Mouse (Mus musculus) limb, embryonic 15.5 days (tissue): ENCODE measurements around the gene Sin3b. TPM values are rescaled to one million over a fixed set of nuclear protein-coding genes. Genes with fewer than 3 reads are reported as not detected.

ENCODE experiments used
- ATAC-seq: fragments of 200-750 bp; cut with Nextera tagmentation; 2 replicates; pipeline ENCODE4 v1.8.0; 2017; ENCODE audit warnings: low read depth, moderate TSS enrichment; ENCODE audit not compliant: insufficient number of reproducible peaks, low FRiP score, low TSS enrichment
- H3K27ac ChIP-seq: fragments of 300-500 bp; sonication (generic); 2 replicates; pipeline ENCODE4 v1.5.1; 2015; ENCODE audit warnings: moderate library complexity, mild to moderate bottlenecking, inconsistent platforms
- H3K27me3 ChIP-seq: fragments of 300-500 bp; sonication (generic); 2 replicates; pipeline ENCODE4 v1.6.1; 2015; ENCODE audit warnings: inconsistent platforms
- H3K36me3 ChIP-seq: fragments of 300-500 bp; sonication (generic); 2 replicates; pipeline ENCODE4 v1.6.1; 2015; ENCODE audit warnings: inconsistent platforms
- H3K4me1 ChIP-seq: fragments of 300-500 bp; sonication (generic); 2 replicates; pipeline ENCODE4 v1.6.1; 2015; ENCODE audit warnings: inconsistent platforms
- H3K4me2 ChIP-seq: fragments of 300-500 bp; sonication (generic); 2 replicates; pipeline ENCODE4 v1.6.1; 2015; ENCODE audit warnings: mild to moderate bottlenecking, inconsistent platforms
- H3K4me3 ChIP-seq: fragments of 300-500 bp; sonication (generic); 2 replicates; pipeline ENCODE4 v1.5.1; 2015; ENCODE audit warnings: mild to moderate bottlenecking, inconsistent platforms
- H3K9ac ChIP-seq: fragments of 300-500 bp; sonication (generic); 2 replicates; pipeline ENCODE4 v1.6.1; 2015; ENCODE audit warnings: inconsistent platforms
- H3K9me3 ChIP-seq: fragments of 300-500 bp; sonication (generic); 2 replicates; pipeline ENCODE4 v1.6.1; 2016; ENCODE audit warnings: inconsistent platforms
- WGBS: fragments of 180-500 bp; shearing (Covaris S2); methylation state at CpG from one replicate; pipeline ENCODE4 v1.1.7; 2015; 5-methylcytosine and 5-hydroxymethylcytosine counted together
- polyA plus RNA-seq: library from polyadenylated mRNA; unstranded; fragments of >200 nt; fragmentation: Nextera tagmentation; extraction: Ambion mirVana; gene quantifications from 2 replicates; pipeline ENCODE4 v1.2.1, GENCODE M21; 2015

Sin3b gene
- polyA plus RNA-seq, 1 experiment from 2014 or later, result 153 TPM

DNA sequence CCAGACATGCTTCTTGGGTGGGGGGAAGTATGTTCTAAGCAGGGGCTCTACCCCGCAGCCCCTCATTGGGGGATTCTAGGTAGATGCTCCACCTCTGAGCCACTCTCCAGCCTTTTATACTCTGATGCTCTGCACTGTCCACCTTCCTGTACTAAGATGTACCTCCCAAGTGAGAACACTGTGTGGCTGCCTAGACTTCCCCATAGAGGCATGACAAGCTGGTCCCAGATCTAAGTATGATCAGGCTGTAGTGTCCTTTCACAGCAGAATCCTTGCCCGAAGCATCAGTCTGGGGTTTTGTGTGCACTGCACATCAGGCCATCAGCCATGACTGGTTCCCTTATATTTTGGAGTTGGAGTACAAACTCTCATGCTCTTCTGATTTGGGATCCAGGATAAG lies 32.9 kb downstream of the Sin3b start:
- H3K27me3 ChIP-seq, result no peaks in the 10 kb centered on the region
- H3K4me2 ChIP-seq, result no peak overlapping the region
- no peak for ATAC-seq
- H3K9me3 ChIP-seq, result no peaks in the 10 kb centered on the region
- no peaks in the 10 kb centered on the region for H3K4me1 ChIP-seq
- no peak overlapping the region for H3K27ac ChIP-seq
- H3K36me3 ChIP-seq, result peaks cover 82% of the 10 kb centered on the region
- no peak overlapping the region for H3K4me3 ChIP-seq
- 97% methylated on average over 2 of the region's 2 CpGs for WGBS
- no peak overlapping the region for H3K9ac ChIP-seq

DNA sequence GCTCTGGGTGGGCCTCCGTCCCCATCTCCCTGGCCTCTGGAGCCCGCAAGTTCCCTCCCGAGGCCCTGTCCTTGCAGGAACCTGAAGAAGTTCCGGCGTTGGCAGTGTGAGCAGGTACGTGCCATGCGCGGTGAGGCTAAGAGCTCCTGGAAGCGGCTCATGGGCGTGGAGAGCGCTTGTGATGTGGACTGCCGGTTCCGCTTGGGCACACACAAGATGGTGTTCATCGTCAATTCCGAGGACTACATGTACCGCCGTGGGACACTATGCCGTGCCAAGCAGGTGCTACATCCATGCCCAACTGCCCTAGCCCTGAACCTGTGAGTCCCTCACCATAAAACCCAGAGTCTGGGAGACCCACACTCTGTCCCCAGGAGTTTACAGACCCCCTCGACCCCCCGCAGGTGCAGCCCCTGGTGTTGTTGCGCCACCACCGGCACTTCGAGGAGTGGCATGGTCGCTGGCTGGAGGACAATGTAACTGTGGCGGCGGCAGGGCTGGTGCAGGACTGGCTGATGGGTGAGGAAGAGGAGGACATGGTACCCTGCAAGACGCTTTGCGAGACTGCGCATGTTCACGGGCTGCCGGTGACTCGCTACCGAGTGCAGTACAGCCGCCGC lies 33.8 kb downstream of the Sin3b start:
- Histone ChIP-seq H3K9ac (no peak overlapping the region), H3K4me1 (no peaks in the 10 kb centered on the region), H3K4me3 (no peak overlapping the region), H3K9me3 (no peaks in the 10 kb centered on the region), H3K27me3 (no peaks in the 10 kb centered on the region), H3K36me3 (peaks cover 74% of the 10 kb centered on the region), H3K27ac (no peak overlapping the region), H3K4me2 (no peak overlapping the region)
- ATAC-seq, result no peak
- WGBS, result 95% methylated on average over 35 of the region's 35 CpGs

DNA sequence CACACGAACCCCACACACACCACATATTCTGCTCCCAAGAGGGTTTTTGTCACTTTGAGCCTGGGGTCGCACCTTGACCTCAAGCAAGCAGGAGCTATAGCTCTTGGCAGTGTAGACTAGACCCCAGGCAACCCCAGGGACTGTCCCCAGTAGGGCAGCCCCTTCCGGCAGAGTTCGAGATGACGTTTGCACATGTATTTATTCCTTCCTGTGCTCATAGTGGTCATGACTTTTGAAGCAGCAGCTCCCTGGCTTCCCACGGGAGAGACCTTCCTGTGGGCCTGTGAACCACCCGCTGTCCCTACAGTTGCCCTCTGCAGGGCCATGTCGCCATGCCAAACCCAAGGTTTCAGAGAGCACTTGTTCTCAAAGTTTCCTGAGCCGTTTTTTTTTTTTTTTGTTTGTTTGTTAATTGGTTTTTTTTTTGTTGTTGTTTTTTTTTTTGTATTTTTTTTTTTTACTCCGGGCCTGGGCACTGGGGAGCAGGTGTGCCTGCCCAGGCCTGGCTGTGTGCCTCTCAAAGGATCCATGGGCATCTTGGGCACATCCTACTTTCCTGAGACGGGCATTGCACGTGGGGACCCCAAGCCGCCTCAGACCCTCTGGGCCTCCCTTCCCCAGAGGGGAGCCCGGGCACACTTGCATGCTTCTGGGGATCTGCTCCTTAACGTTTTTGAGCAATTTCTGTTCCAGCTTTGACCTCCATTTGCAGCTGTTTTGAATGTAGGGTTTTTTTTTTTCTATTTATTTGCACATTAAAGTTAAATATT lies 34.5 kb downstream of the Sin3b start:
- H3K27me3 ChIP-seq, result no peaks in the 10 kb centered on the region
- peaks cover 67% of the 10 kb centered on the region for H3K36me3 ChIP-seq
- H3K27ac ChIP-seq, result no peak overlapping the region
- no peak overlapping the region for H3K9ac ChIP-seq
- no peak overlapping the region for H3K4me3 ChIP-seq
- no peaks in the 10 kb centered on the region for H3K4me1 ChIP-seq
- 90% methylated on average over 15 of the region's 15 CpGs for WGBS
- H3K4me2 ChIP-seq, result no peak overlapping the region
- no peaks in the 10 kb centered on the region for H3K9me3 ChIP-seq
- ATAC-seq, result no peak

DNA sequence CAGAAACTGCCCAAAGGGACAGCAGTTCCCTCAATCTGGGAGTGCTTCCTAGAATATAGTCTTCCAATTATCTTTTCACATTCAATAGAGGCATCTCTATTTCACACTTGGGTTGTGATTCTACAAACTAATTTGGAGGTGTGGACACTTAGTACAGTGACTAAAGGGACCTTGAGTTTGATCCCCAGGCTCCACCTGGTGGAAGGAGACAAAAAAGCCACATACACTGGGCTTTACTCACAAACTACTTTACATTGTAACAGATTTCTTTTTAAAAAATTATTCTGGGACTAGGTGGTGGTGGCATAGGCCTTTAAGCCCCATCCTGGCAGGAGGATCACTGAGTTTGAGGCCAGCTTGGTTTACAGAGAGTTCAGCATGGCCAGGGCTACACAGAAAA lies 35.2 kb downstream of the Sin3b start:
- no peak overlapping the region for H3K4me2 ChIP-seq
- no peaks in the 10 kb centered on the region for H3K4me1 ChIP-seq
- no peaks in the 10 kb centered on the region for H3K27me3 ChIP-seq
- no peak overlapping the region for H3K4me3 ChIP-seq
- H3K36me3 ChIP-seq, result peaks cover 60% of the 10 kb centered on the region
- no peak overlapping the region for H3K27ac ChIP-seq
- no peak for ATAC-seq
- H3K9ac ChIP-seq, result no peak overlapping the region
- no peaks in the 10 kb centered on the region for H3K9me3 ChIP-seq

DNA sequence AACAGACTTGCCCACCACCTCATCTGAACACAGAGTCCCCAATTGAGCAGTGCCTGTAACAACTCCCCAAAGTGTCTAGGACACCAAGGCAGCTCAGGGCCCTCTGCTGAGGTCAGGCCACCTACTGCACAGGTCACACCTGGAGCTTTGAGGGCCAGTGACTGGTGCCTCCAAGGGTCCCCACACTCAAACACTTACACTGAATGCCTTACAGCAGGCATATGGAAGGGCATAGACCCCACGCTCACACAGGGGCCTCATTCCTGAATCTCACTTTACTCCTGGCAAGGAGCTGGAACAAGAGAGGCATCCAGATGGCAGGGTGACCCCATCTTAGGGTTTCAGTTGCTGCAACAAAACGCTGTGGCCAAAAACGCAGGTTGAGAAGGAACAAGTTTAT lies 37.1 kb downstream of the Sin3b start:
- H3K4me3 ChIP-seq, result no peak overlapping the region
- H3K36me3 ChIP-seq, result peaks cover 46% of the 10 kb centered on the region
- no peaks in the 10 kb centered on the region for H3K27me3 ChIP-seq
- H3K4me2 ChIP-seq, result no peak overlapping the region
- H3K9ac ChIP-seq, result no peak overlapping the region
- H3K27ac ChIP-seq, result no peak overlapping the region
- no peak for ATAC-seq
- H3K4me1 ChIP-seq, result no peaks in the 10 kb centered on the region
- H3K9me3 ChIP-seq, result no peaks in the 10 kb centered on the region
- WGBS, result 80% methylated on average over 3 of the region's 3 CpGs

DNA sequence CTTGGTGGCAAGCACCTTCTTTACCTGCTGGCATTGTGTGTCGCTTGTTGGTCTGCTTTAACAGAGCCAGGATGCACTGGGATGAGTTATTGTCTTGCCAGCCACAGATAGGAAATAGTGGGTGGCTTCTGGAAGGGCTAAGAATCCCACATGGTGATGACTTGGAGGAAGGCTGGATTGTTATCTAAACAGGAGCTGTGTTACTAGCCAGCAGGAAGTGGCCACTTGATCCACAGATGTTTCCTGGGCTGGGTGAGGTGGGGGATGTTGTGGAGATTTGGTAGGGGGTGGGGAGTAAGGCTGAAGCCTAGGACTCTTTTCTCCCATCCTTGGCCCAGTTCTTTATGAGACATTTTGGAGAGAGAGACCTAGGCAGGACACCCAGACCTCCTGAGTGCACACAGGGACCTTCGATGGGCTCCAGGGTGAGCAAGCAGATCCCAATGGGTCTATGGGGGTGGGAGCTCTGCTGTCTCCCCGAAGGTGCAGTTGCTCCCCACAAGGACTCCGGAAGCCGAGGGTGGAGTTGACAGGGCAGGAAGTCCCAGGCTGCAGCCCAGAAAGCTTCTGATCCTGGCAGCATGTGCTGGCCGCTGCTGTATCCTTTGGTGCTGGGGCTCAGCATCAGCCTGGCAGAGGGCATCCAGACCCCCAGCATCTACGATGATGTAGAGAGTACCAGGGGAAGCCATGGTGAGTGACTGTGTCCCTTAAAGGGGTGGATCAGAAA lies 38.4 kb downstream of the Sin3b start, which contains the start of gene F2rl3:
F2rl3 (plus strand) TSS at position 559 of the 730 bp plus-strand sequence.
- Histone ChIP-seq H3K4me1 (no peaks in the 10 kb centered on the region), H3K27me3 (no peaks in the 10 kb centered on the region), H3K9me3 (no peaks in the 10 kb centered on the region), H3K27ac (no peak within 1 kb of the TSS), H3K9ac (no peak within 1 kb of the TSS), H3K36me3 (peaks cover 34% of the 10 kb centered on the region), H3K4me3 (no peak within 1 kb of the TSS), H3K4me2 (no peak within 1 kb of the TSS)
- 76% methylated on average over 7 of the region's 7 CpGs for WGBS
- ATAC-seq, result no peak

DNA sequence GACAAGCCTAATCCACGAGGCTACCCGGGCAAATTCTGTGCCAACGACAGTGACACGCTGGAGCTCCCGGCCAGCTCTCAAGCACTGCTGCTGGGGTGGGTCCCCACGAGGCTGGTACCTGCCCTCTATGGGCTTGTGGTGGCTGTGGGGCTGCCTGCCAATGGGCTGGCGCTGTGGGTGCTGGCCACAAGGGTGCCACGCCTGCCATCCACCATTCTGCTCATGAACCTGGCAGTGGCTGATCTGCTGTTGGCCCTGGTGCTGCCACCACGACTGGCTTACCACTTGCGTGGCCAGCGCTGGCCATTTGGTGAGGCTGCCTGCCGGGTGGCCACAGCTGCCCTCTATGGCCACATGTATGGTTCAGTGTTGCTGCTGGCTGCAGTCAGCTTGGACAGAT lies 39.2 kb downstream of the Sin3b start:
- H3K9me3 ChIP-seq, result no peaks in the 10 kb centered on the region
- no peak overlapping the region for H3K4me3 ChIP-seq
- no peak for ATAC-seq
- peaks cover 26% of the 10 kb centered on the region for H3K36me3 ChIP-seq
- H3K27ac ChIP-seq, result no peak overlapping the region
- no peak overlapping the region for H3K4me2 ChIP-seq
- no peaks in the 10 kb centered on the region for H3K4me1 ChIP-seq
- no peaks in the 10 kb centered on the region for H3K27me3 ChIP-seq
- 88% methylated on average over 12 of the region's 12 CpGs for WGBS
- no peak overlapping the region for H3K9ac ChIP-seq

DNA sequence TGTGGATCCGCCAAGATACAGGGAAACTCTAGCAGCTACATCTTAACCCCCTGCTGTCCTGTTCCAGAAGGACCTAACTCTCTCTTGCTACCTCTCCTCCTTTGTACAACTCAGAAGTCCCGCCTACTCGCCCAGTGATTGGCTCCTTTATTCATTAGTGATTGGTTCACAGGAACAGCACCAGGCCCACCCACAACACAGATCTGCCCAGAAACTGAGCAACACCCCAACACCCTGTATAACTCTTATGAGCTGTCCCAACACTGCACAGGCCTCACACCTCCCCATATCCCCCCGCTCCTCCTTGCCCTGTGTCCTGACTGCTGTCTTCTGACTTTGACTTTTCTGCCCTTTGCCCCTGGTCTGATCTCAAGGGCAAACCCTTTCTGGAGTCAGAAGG lies 42.6 kb downstream of the Sin3b start:
- Histone ChIP-seq H3K4me3 (no peak overlapping the region), H3K9ac (no peak overlapping the region), H3K4me1 (no peaks in the 10 kb centered on the region), H3K27me3 (no peaks in the 10 kb centered on the region), H3K27ac (no peak overlapping the region), H3K4me2 (no peak overlapping the region), H3K36me3 (no peaks in the 10 kb centered on the region), H3K9me3 (no peaks in the 10 kb centered on the region)
- 71% methylated on average over 4 of the region's 4 CpGs for WGBS
- ATAC-seq, result no peak

DNA sequence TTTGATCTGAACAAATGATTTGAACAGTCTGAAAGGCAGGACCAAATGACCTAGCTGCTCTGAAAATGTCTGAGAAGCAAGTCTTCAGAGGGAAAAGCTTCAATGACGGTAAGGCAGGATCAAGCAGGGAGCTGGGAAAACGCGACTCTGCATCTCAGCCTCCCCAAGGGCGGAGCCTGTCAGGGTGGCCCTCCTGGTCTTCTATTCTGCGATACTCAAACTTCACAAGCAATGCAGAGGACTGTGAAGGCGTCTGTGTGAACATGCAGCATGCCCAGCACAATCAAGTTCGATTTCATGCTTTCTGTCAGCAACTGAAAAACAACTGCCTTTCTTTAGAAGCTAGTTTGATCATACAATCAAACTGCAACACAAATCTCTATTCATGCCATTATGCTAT lies 43.7 kb downstream of the Sin3b start:
- Histone ChIP-seq H3K27me3 (no peaks in the 10 kb centered on the region), H3K4me2 (no peak overlapping the region), H3K27ac (no peak overlapping the region), H3K9ac (no peak overlapping the region), H3K4me1 (no peaks in the 10 kb centered on the region), H3K9me3 (no peaks in the 10 kb centered on the region), H3K4me3 (no peak overlapping the region), H3K36me3 (no peaks in the 10 kb centered on the region)
- 29% methylated on average over 7 of the region's 7 CpGs for WGBS
- ATAC-seq, result no peak

DNA sequence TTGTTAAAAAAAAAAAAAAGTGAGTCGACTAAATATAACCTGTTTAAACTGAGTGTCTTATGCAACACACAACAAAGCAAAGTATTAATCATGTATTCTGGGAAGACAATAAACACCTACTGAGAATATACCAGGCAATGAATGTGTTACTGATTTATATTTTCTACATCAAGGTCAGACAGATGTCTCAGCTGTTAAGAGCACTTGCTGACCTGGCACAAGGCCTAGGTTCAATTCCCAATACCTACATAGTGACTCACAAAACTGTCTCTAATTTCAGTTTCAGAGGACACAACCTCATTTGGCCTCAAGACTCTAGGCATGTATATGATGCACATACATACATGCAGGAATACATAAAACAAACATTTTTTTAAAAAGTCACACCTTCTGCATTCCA lies 54.7 kb downstream of the Sin3b start:
- Histone ChIP-seq H3K27ac (no peak overlapping the region), H3K9me3 (no peaks in the 10 kb centered on the region), H3K27me3 (no peaks in the 10 kb centered on the region), H3K4me3 (no peak overlapping the region), H3K4me1 (no peaks in the 10 kb centered on the region), H3K4me2 (no peak overlapping the region), H3K9ac (no peak overlapping the region), H3K36me3 (no peaks in the 10 kb centered on the region)
- WGBS, result 84% methylated on average over 1 of the region's 1 CpGs
- no peak for ATAC-seq

DNA sequence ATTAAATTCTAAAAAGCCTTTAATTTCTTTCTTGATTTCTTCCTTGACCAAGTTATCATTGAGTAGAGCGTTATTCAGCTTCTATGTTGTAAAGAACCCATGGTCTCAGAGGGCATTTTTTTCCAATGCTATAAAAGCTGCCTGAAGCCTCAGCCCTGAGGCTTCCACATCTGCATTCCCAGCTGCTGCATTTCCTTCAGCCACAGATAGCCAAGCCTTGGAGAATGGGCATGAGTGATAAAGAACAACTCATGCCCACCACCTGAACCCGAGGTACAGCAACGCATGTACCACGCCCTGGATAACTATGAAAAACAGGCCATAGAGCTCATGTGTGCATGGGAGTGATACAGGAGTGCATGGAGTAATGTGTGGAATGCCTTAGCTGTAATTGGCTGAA lies 57.6 kb downstream of the Sin3b start:
- Histone ChIP-seq H3K4me3 (no peak overlapping the region), H3K27ac (no peak overlapping the region), H3K9me3 (no peaks in the 10 kb centered on the region), H3K4me2 (no peak overlapping the region), H3K4me1 (no peaks in the 10 kb centered on the region), H3K9ac (no peak overlapping the region), H3K27me3 (no peaks in the 10 kb centered on the region), H3K36me3 (no peaks in the 10 kb centered on the region)
- ATAC-seq, result no peak
- 86% methylated on average over 4 of the region's 4 CpGs for WGBS

DNA sequence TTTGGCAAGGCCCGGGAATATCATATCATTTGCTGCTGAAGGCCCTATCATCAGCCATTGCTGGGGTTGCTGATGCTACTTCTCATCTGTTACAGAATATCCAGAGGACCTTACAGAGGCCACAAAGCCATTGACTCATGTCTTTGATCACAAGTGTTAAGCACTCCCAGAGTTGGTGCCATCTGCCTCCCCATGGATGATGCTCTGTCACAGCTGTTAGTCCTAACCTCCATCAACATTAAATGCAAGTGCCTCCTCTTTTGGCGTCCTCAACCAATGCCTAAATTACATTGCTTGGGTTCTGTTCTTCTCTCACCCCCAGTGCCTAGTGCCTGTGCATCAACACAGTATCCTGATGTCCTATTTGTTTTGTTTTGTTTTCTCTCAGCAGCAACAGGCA lies 78.5 kb downstream of the Sin3b start:
- Histone ChIP-seq H3K4me2 (no peak overlapping the region), H3K27me3 (no peaks in the 10 kb centered on the region), H3K36me3 (no peaks in the 10 kb centered on the region), H3K9me3 (no peaks in the 10 kb centered on the region), H3K4me1 (no peaks in the 10 kb centered on the region), H3K27ac (no peak overlapping the region), H3K4me3 (no peak overlapping the region), H3K9ac (no peak overlapping the region)
- no peak for ATAC-seq
- 78% methylated on average over 2 of the region's 2 CpGs for WGBS
